Mouse (Mus musculus): ENCODE measurements around the gene Armcx6.
"Not testable (repeated sequence)": the region's sequence is repeated elsewhere in the genome, so short reads cannot be mapped to it uniquely, and the experiment has no call there.

Armcx6 gene

GRCm38 (mm10) chrX:134750764-134751592, at the start of gene Armcx6:
Gene Armcx6, minus strand, starts transcription at chrX:134751417.
- DNase-seq, result peak; percentile 64

- DNase-seq, result no peak
Observed at GRCm38 (mm10) chrX:134787728-134788127, 36.5 kb upstream of the Armcx6 start.

GRCm38 (mm10) chrX:134763428-134764198, 12.4 kb upstream of the Armcx6 start:
- not testable (repeated sequence) for DNase-seq

GRCm38 (mm10) chrX:134757293-134757995, 6.2 kb upstream of the Armcx6 start:
- DNase-seq, result no peak

- DNase-seq, result peak; percentile 63
Observed at GRCm38 (mm10) chrX:134756434-134757292, 5.4 kb upstream of the Armcx6 start, which contains the start of gene Armcx3. Gene Armcx3, plus strand, starts transcription at chrX:134756595.

GRCm38 (mm10) chrX:134752584-134752983, 1.4 kb upstream of the Armcx6 start:
- DNase-seq, result no peak

- DNase-seq, result no peak
Observed at GRCm38 (mm10) chrX:134751910-134752309, 693 bp upstream of the Armcx6 start.

- DNase-seq, result peak; percentile 16
Observed at GRCm38 (mm10) chrX:134746459-134746858, 4.8 kb downstream of the Armcx6 start.

GRCm38 (mm10) chrX:134741862-134742261, 9.4 kb downstream of the Armcx6 start:
- DNase-seq, result no peak

- DNase-seq, result no peak
Observed at GRCm38 (mm10) chrX:134739160-134739559, 12.1 kb downstream of the Armcx6 start.

- no peak for DNase-seq
Observed at GRCm38 (mm10) chrX:134737796-134738195, 13.4 kb downstream of the Armcx6 start.

GRCm38 (mm10) chrX:134729778-134730177, 21.4 kb downstream of the Armcx6 start:
- peak; percentile 13 for DNase-seq

GRCm38 (mm10) chrX:134723762-134724161, 27.5 kb downstream of the Armcx6 start:
- DNase-seq, result not testable (repeated sequence)

GRCm38 (mm10) chrX:134718524-134718923, 32.7 kb downstream of the Armcx6 start:
- DNase-seq, result peak; percentile 53

- peak; percentile 50 for DNase-seq
Observed at GRCm38 (mm10) chrX:134717752-134718308, 33.4 kb downstream of the Armcx6 start, which contains the start of gene Armcx1. Gene Armcx1, plus strand, starts transcription at chrX:134717963.

- DNase-seq, result no peak
Observed at GRCm38 (mm10) chrX:134716863-134717262, 34.4 kb downstream of the Armcx6 start.

Data from lung, postnatal 14 days (tissue).